Mouse (Mus musculus): ENCODE measurements around the gene Nuak2. TPM values are rescaled to one million over a fixed set of nuclear protein-coding genes. Genes with fewer than 3 reads are reported as not detected.

The Nuak2 gene
- polyA plus RNA-seq, 1 experiment = 55.4 TPM

DNA sequence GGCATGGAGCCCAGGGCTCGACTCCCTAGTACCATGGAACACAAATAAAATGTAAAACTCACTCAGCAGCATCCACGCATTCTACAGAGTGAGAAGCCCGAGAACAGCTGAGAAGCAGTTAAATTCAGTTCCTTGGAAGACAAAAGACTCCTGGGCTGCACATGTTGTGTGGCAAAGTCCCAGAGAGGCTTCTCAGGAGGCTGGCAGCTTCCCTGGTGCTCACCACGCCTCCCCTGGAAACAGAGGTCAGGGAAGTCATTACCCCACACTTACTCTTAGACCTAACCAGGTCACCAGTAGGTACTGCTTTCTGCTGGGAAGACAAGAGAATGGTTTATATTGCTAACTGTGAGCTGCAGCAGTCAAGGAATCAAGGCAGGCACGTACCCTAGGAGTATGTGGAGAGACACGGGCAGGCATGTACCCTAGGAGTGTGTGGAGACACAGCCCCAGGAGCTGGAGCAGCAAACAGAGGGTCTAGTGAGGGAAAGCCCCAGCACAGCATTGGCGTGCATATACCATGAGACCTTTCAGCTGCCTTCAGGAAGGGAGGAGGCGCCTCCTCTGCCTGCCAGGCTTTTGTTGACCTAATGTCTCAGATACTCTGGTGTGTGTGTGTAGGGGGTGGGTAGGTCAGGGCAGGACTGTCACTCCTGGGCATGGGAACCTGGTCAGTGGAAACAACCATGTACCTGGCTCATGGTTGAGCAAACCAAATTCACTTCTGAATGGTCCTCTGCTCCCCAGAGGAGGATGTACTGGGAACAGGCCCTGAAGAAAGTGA is 55.6 kb downstream of the Nuak2 start:
- WGBS = 47% methylated on average over 8 of the region's 8 CpGs
- no peak for DNase-seq (ENCODE audit: low read depth, low spot score)

DNA sequence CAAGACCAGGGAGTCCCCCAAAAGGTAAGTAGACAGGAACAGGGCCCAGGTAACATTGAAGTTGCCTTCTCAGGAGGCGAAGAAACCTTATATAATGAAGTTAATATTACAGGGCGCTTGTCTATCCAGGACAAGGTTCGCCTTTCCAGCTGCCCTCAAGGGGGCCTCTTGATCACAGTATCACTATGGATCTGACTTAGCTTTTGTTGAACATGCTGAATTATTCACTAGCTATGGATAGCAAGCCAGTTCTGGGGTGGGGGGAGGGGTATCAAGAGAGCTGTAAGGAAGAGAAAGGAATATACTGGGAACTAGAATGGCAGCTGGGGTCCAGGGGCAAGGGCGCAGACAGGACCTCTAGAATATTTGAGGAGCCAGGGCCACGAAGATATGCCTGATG is 56.4 kb downstream of the Nuak2 start:
- no peak for DNase-seq (ENCODE audit: low read depth, low spot score)
- 85% methylated on average over 5 of the region's 5 CpGs for WGBS

DNA sequence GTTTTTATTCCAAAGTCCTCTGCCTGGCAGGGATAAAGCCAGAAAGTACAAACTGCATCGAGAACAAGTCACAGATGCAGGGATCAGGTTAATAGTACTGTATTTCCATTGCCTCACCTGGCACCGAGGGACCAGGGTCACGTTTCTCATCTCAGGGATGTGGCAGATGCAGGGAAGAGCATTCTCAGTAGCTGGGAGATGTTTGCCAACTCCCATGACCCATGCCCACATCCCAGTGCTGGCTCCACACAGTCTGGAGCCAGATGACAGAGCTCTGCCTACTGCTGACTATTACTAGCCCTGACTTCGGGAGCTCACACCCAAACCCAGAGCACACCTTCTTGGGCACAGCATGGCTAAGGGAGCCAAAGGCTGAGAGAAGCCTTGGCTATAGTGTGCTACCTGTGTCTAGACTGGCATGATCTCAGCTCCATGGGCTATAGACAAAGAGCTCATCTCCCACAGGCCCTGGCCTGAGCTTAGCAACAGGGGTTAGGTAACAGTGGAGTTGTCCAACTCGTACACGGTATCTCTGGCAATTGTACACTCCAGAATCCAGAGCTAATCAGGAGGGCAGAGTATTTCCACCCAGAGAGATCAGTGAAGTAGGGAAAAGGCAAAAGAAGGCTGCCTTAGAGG is 57.1 kb downstream of the Nuak2 start:
- WGBS = 80% methylated on average over 6 of the region's 6 CpGs
- DNase-seq (ENCODE audit: low read depth, low spot score) = no peak

DNA sequence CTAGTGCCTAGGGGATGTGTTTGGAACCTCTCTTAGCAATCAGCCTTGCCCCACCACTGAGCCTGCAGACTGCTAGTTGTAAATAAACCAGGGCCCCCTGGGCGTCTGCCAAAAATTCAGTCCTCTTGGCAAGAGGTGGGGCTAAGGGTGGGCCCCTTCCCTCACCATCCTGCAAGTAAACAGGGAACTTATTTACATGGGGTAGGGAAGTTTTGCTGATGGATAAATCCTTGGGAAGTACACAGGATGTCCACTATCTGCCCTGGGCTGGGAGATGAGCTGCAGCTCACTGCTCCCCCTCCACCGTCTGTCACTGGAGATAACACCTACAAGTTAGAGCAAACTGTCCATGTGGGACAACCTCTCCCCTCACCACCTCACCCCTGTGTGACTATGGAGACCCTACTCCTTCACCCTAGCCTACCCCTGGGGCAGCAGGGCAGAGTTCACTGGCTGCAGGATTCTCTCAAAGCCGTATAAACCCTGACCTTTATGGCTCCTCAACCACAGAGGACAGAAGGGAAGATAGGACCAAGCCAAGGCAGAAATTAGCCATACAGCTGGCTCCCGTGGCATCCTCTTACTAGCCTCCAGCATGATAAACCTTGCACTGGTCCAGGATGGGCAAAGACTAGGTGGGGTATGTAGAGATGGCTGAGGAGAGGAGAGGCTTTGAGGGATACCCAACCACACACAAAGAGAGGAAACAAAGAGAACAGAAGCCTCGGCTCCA is 58.4 kb downstream of the Nuak2 start:
- WGBS = 20% methylated on average over 5 of the region's 5 CpGs
- no peak for DNase-seq (ENCODE audit: low read depth, low spot score)

DNA sequence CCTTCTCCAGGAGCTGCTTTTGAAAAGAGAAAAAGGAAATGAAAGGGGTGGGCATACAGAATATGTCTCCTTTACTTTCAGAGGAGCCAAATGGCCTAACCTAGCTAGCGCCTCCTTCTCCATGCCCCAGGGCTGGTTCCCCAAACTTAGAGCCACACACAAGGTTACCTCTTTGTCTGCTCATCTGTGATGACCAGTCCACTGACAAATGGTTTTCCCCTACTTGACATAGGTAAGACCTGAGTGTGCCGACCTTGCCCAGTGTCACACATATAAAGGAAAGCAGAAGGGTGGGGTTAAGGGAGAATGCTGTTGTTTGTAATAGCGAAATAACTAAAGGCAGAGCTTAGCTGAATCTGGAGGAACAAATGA is 58.9 kb downstream of the Nuak2 start:
- WGBS = 59% methylated on average over 3 of the region's 3 CpGs
- no peak for DNase-seq (ENCODE audit: low read depth, low spot score)

DNA sequence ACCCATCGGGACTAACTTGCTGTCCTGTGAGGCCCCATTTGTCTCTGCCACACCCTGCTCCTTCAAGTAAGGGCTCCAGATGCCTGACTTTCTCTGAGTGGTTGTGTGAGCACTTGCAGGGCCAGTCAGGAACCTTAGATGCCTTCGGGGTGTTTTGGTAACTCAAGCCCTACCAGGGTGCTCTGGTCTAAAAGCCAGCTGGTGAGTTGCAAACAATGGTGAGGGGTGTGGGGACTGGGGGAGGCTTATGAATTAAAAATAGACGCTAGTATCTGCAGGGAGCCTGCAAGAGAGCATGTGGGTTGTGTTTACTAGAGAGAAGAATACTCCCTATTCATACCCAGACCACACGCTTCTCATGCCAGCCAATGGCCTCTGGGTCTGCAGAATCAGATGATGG is 59.3 kb downstream of the Nuak2 start:
- WGBS = 44% methylated on average over 4 of the region's 4 CpGs
- no peak for DNase-seq (ENCODE audit: low read depth, low spot score)

DNA sequence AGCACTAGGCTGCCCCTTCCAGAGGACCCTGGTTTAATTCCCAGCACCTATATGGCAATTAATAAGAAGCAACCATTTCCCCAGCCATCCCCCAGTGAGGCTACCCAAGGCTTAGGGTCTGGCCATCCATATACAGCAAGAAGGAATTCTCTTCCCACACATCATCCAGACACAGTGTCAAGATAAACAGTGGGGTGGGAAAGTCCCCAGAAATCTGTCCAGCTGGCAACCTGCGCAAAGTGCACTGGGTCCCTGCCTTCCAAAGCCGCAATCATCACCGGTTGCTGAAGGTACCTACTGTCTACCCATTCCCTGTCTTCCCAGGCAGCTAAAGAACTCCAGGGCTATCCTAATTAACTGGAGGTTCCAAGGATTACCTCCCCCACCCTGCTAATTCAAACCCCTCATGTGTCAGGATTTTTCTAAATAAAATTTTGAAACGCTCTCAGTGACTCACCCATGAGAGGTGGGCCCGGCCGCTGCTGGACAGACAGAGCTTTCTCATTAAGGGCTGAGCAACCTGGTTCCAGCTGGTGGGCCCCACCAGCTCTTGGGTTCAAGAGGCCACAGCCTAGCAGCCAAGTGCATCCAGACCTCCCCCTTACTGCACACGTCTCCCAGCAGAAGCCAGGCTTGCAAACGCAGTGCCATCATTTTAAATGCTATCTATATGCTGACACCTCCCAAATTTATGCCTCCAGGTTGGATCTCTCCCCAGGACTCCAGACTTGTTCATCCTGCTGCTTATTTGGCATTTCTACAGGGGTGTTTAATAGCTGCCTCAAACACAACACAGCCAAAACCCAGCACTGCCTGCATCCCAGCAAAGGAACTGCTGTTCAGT is 60.5 kb downstream of the Nuak2 start:
- DNase-seq (ENCODE audit: low read depth, low spot score) = no peak
- WGBS = 52% methylated on average over 8 of the region's 8 CpGs

DNA sequence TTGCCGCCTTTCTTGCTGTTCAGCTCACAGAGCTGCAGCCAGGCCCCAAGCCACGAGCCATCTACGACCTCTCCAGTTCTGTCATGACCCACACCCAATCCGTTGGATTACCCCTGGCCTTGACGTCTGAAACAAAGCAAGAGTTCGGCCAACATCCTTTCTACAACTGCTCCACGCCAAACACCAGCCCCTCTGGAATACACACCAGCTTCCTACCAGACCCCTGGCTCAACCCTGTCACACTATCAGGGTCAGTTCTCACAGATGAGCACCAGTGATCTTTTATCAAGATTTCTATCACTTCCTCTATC is 61.1 kb downstream of the Nuak2 start:
- 38% methylated on average over 7 of the region's 7 CpGs for WGBS
- no peak for DNase-seq (ENCODE audit: low read depth, low spot score)

DNA sequence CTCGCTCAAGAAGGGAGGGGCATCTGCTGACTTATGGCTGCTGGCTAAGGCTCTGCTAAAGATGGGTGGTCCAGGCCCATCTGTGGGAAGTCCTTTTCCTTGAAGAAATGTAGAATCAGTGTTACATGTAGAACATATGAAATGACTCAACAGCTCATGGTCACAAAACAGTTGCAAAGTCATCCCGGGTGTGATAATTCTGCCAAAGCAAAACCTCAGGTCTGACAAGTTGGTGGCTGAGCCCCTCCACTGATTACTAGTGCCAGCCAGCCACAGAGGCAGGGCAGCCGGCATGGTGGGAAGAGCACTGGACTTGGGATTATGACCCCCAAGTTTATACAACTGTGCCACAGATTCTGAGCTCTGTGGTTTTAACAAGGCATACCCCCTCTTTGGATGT is 61.9 kb downstream of the Nuak2 start:
- no peak for DNase-seq (ENCODE audit: low read depth, low spot score)
- 64% methylated on average over 3 of the region's 3 CpGs for WGBS

DNA sequence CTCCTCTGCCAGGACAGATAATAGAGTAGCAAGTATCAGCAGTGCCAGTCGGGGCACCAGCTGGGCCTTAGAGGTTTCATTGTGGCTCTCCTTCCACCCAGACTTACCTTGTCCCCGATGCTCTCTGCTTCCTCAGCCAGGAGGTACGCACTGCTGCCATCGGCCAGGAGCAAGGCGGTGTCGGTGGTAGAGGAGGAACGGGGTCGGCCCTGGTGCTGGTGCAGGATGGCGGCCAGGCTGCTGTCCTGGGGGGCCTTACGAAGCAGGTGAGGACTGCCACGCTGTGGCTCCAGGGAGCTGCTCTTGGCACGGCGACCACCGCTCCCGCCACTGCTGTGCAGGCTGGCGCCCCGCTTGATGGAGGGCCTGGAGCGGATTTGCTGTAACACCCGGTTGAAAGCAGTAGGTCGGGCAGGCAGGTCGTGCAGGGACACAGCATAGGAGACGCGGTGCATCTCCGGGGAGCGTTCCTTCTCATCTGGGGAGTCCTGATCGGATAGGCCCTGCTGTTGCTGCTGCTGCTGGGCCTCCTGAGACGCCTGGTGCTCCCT is 64.7 kb downstream of the Nuak2 start:
- no peak for DNase-seq (ENCODE audit: low read depth, low spot score)
- WGBS = 86% methylated on average over 27 of the region's 27 CpGs

DNA sequence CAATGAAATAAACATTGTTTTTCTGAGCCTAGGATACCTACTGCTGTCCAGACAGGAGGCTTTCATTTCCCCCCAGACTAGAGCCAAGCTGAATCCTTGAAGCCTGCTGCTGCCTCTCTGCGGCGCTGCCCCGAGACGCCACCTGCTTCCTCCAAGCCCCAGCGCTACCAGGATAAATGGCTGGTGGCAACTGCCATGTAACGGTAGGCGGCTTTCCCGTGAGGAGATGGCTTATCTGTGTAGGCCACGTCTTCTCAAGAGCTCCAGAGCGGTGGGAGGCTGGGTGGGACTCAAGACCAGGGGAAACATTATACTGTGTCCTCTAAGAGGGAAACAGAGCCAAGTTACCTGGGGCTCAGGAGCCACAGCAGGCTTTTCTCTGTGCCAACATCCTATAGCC is 66.0 kb downstream of the Nuak2 start:
- WGBS = 75% methylated on average over 10 of the region's 10 CpGs
- no peak for DNase-seq (ENCODE audit: low read depth, low spot score)

Other genes with a start within 250 kb of the Nuak2 start
- gene Mfsd4a, start 248.1 kb upstream of the Nuak2 start, polyA plus RNA-seq (2012; rRNA removed) = 26.1 and 31.4 TPM in 2 replicates
- 63.6 and 113 TPM in 2 replicates for gene Cdk18, start 176.4 kb upstream of the Nuak2 start, polyA plus RNA-seq (2012; rRNA removed)
- gene Lemd1, start 124.7 kb upstream of the Nuak2 start, polyA plus RNA-seq (2012; rRNA removed) = 0.17 TPM in 1 of 2 replicates, not detected in the other
- gene AC124108.1, start 124.7 kb upstream of the Nuak2 start, polyA plus RNA-seq (2012; rRNA removed) = 0.01 TPM in 1 of 2 replicates, not detected in the other
- gene Gm10188, start 86.4 kb upstream of the Nuak2 start, polyA plus RNA-seq (2012; rRNA removed) = not detected in 2 replicates
- 1.1 and 1.6 TPM in 2 replicates for gene Klhdc8a, start 17.5 kb upstream of the Nuak2 start, polyA plus RNA-seq (2012; rRNA removed)
- 2.0 and 2.9 TPM in 2 replicates for gene Tmcc2, start 75.2 kb downstream of the Nuak2 start, polyA plus RNA-seq (2012; rRNA removed)
- gene Dstyk, start 101.4 kb downstream of the Nuak2 start, polyA plus RNA-seq (2012; rRNA removed) = 2.5 and 4.0 TPM in 2 replicates
- gene Rbbp5, start 161.2 kb downstream of the Nuak2 start, polyA plus RNA-seq (2012; rRNA removed) = 16.5 and 18.2 TPM in 2 replicates
- gene Tmem81, start 190.1 kb downstream of the Nuak2 start, polyA plus RNA-seq (2012; rRNA removed) = 2.2 and 2.4 TPM in 2 replicates
- gene Cntn2, start 227.1 kb downstream of the Nuak2 start, polyA plus RNA-seq (2012; rRNA removed) = 0.15 and 0.21 TPM in 2 replicates

All from large intestine, adult 2 months (tissue).